Comparison of ENCODE assay signal across 17 mouse cellular contexts in genomic region chr17:69531472-69531871, GRCm38 (mm10).
DNase-seq lines count a peak whose midpoint lies in the region; ATAC-seq lines count a peak whose summit lies in the region.
"Had no signal": no experiment of that assay in that cellular context is flagged by ENCODE, and none has a peak within 500 bp of the region (broad histone marks: within the 10 kb centered on the region; RNA-seq: fewer than 3 reads in every experiment).

No protein-coding gene starts in this region.

- H3K36me3 ChIP-seq in midbrain, embryonic 16.5 days (ENCODE audit: control insufficient read depth, insufficient read depth, low read length), result no peaks in the 10 kb centered on the region
- H3K36me3 ChIP-seq in midbrain, embryonic 10.5 days, result no peaks in the 10 kb centered on the region
- H3K36me3 ChIP-seq in limb, embryonic 10.5 days, result no peaks in the 10 kb centered on the region
- H3K36me3 ChIP-seq: heart, embryonic 13.5 days; liver, embryonic 12.5 days; lung, embryonic 15.5 days; neural tube, embryonic 13.5 days had no signal

- H3K27me3 ChIP-seq in midbrain, embryonic 16.5 days (ENCODE audit: control insufficient read depth, insufficient read depth, low read depth, low read length), result no peaks in the 10 kb centered on the region
- no peaks in the 10 kb centered on the region for H3K27me3 ChIP-seq in midbrain, embryonic 10.5 days (ENCODE audit: low read depth, poor library complexity, severe bottlenecking)
- no peaks in the 10 kb centered on the region for H3K27me3 ChIP-seq in limb, embryonic 10.5 days (ENCODE audit: low read depth, poor library complexity, severe bottlenecking)
- H3K27me3 ChIP-seq: forebrain, embryonic 13.5 days; heart, embryonic 13.5 days; liver, embryonic 12.5 days; lung, embryonic 15.5 days had no signal

- ATAC-seq in midbrain, embryonic 16.5 days, result no peak
- ATAC-seq: forebrain, embryonic 13.5 days; liver, embryonic 12.5 days had no signal

- no peak for DNase-seq in midbrain, embryonic 10.5 days (ENCODE audit: low spot score)
- DNase-seq in embryo, embryonic 11.5 days (ENCODE audit: low read depth, low spot score), result peak; percentile 16
- DNase-seq in limb, embryonic 10.5 days (ENCODE audit: low spot score), result peak; percentile 65
- DNase-seq in retina, embryonic 14.5 days (ENCODE audit: low spot score), result peak; percentile 27
- DNase-seq in thymus, postnatal 10 days (ENCODE audit: low spot score in 2 of 2), result no peak
- no peak for DNase-seq in right cerebral cortex, postnatal 10 days (ENCODE audit: low spot score in 2 of 2)
- DNase-seq: heart, adult 11 months; heart, postnatal 4 days; kidney, postnatal 25 days; thymus, postnatal 4 days had no signal

- H3K4me1 ChIP-seq in midbrain, embryonic 16.5 days (ENCODE audit: control insufficient read depth, insufficient read depth, low read length), result no peaks in the 10 kb centered on the region
- no peaks in the 10 kb centered on the region for H3K4me1 ChIP-seq in midbrain, embryonic 10.5 days
- H3K4me1 ChIP-seq in limb, embryonic 10.5 days, result peaks cover 17% of the 10 kb centered on the region
- H3K4me1 ChIP-seq: forebrain, embryonic 13.5 days; heart, embryonic 13.5 days; liver, embryonic 12.5 days; lung, embryonic 15.5 days had no signal

- H3K9ac ChIP-seq in midbrain, embryonic 16.5 days (ENCODE audit: low read depth, low read length), result no peak overlapping the region
- H3K9ac ChIP-seq: forebrain, embryonic 13.5 days; heart, embryonic 13.5 days; liver, embryonic 12.5 days; lung, embryonic 15.5 days; neural tube, embryonic 13.5 days had no signal

- 0 out of 2 replicates have a peak overlapping the region, but pooled peaks have one; percentile 26 for H3K27ac ChIP-seq in midbrain, embryonic 16.5 days (ENCODE audit: low read length)
- no peak overlapping the region for H3K27ac ChIP-seq in midbrain, embryonic 10.5 days (replicated peaks)
- H3K27ac ChIP-seq in limb, embryonic 10.5 days, result no peak overlapping the region
- H3K27ac ChIP-seq: forebrain, embryonic 13.5 days; heart, embryonic 13.5 days; liver, embryonic 12.5 days; lung, embryonic 15.5 days; macrophage; neural tube, embryonic 13.5 days had no signal

- no peak overlapping the region for H3K4me3 ChIP-seq in midbrain, embryonic 16.5 days (ENCODE audit: low read depth, low read length)
- H3K4me3 ChIP-seq in midbrain, embryonic 10.5 days, result no peak overlapping the region
- H3K4me3 ChIP-seq in limb, embryonic 10.5 days, result no peak overlapping the region
- H3K4me3 ChIP-seq: forebrain, embryonic 13.5 days; heart, embryonic 13.5 days; liver, embryonic 12.5 days; lung, embryonic 15.5 days; neural tube, embryonic 13.5 days had no signal

- no peaks in the 10 kb centered on the region for H3K9me3 ChIP-seq in midbrain, embryonic 16.5 days (replicated peaks; ENCODE audit: control insufficient read depth, low read length, poor library complexity, severe bottlenecking)
- H3K9me3 ChIP-seq in midbrain, embryonic 10.5 days (replicated peaks), result no peaks in the 10 kb centered on the region
- H3K9me3 ChIP-seq in limb, embryonic 10.5 days (replicated peaks), result no peaks in the 10 kb centered on the region
- H3K9me3 ChIP-seq: forebrain, embryonic 13.5 days; heart, embryonic 13.5 days; liver, embryonic 12.5 days; lung, embryonic 15.5 days; neural tube, embryonic 13.5 days had no signal

- no peak overlapping the region for H3K4me2 ChIP-seq in midbrain, embryonic 16.5 days (ENCODE audit: low read length)
- H3K4me2 ChIP-seq: forebrain, embryonic 13.5 days; heart, embryonic 13.5 days; liver, embryonic 12.5 days; lung, embryonic 15.5 days; neural tube, embryonic 13.5 days had no signal

- 43% methylated on average over 5 of the region's 5 CpGs for WGBS in midbrain, embryonic 16.5 days
- 80% methylated on average over 5 of the region's 5 CpGs for WGBS in midbrain, embryonic 10.5 days
- WGBS in limb, embryonic 10.5 days, result 21% methylated on average over 5 of the region's 5 CpGs

Comparison
In these comparisons a context has a peak if more than half of its experiments do, and no peak if none do; other contexts are left out.
1. DNase-seq: peak in embryo, embryonic 11.5 days (single experiment), limb, embryonic 10.5 days (single experiment) and retina, embryonic 14.5 days (single experiment); none in midbrain, embryonic 10.5 days (single experiment), thymus, postnatal 10 days (0 of 2) and right cerebral cortex, postnatal 10 days (0 of 2).